Mouse (Mus musculus): ENCODE measurements around the gene Gsdma2.
"Not testable (repeated sequence)": the region's sequence is repeated elsewhere in the genome, so short reads cannot be mapped to it uniquely, and the experiment has no call there.

The Gsdma2 gene

DNA sequence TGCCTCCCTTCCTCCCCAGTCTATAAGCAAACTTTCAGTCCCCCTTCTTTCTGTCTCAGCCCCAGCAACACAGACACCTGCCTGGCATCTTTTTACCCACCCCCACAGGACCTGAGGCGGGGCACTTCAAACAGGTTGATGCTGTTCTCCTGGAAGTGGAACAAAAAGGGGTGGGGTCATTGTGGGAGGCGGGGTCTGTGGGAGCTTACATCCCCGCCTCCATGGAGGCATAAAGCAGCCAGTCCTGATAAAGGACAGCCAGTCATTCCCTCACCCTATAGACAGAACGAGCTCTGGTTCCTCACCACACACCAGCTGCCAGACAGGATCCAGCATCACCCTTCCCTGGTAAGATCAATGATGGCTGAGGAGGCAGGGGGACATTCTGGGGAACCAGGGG, 17.5 kb downstream of the Gsdma2 start, which contains the start of gene Gsdma:
TSS of gene Gsdma (plus strand) at position 261 of the 400 bp plus-strand sequence.
- in situ Hi-C loops (cut with MseI, MboI): loop anchor here in 1 of 2 experiments (5.0 kb wide), 1 partner anchor 57 kb away; no protein-coding TSS in a partner anchor

DNA sequence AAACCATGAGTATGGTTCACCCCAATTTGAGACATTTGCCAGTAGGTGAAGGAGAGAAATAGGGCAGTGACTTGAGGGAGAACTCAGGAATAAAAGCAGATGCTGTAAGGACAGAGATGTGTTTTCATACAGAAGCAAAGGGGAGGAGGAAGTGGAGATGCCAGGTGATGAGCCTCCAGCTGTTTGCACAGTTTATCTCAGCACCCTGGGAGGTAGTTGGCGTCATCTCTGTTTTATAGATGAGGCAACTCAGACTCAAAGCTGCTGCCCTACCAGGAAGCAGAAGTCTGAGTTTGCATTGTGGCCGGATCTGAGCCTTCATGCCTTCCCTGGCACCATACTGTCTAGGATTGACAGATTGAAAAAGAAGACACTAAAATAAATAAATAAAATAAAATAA, 22.4 kb downstream of the Gsdma2 start:
- in situ Hi-C loops (cut with MseI, MboI): no loop called here

GRCm38 (mm10) chr11:98671284-98671815, 24.8 kb downstream of the Gsdma2 start:
- in situ Hi-C loops (cut with MseI, MboI): no loop called here

DNA sequence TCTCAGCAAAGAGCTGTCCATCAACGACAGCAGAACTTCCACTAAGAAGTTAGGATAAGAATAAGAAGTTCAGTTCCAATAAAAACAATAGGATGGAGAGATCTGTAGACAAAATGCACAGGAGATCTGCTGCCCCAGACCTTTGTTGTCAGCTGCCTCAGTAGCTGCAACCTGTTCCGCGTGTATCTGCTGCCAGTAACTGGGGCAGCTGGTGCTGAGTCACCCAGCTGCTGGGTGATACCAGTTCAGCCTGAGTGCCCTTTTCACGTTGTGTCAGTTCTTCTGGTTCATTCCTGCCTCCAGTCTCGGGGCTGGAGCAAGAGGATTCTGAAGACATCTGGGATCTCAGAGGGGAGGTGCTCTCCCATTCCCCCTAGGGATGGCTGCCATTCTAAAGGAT, 25.3 kb downstream of the Gsdma2 start:
- in situ Hi-C loops (cut with MseI, MboI): no loop called here

DNA sequence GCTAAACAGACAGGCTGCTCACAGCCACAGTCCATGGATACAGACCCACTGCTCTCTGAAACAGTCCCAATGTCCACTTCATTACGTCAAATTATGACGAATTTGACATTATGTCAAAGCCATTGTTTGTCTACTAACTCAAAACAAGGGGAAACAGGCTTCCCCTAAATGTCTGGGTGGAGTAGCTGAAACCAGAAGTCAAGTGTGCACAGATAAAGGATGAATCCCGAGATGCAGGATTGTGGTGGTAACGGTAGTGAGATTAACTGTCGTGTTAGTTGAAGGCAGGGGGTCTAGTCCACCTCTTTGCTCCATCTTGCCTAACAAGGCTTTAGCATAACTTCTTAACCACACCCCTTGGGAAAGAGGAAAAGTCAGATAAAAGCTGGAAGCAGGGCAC, 25.9 kb downstream of the Gsdma2 start:
- in situ Hi-C loops (cut with MseI, MboI): no loop called here

- in situ Hi-C loops (cut with MseI, MboI): not testable (repeated sequence)
Observed at GRCm38 (mm10) chr11:98673136-98673535, 26.6 kb downstream of the Gsdma2 start.

DNA sequence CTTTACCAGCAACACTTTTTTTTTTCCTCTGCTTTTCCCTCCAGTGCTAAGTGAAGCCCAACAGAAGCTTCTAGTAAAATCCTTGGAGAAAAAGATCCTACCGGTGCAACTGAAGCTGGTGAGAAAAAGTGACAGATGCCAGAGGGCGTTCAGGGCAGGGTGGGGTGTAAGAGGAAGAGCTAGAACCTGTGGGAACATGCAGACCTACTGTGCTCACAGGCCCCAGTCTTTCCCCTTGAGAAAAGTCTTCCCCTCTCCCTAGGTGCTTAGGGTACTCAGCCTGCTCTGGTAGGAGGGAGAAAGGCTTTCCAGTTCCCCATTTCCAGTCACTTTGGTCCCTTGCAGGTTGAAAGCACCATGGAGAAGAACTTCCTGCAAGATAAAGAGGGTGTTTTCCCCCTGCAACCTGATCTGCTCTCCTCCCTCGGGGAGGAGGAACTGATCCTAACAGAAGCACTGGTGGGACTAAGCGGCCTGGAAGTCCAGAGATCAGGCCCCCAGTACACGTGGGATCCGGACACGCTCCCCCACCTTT, 29.3 kb downstream of the Gsdma2 start:
- in situ Hi-C loops (cut with MseI, MboI): no loop called here

DNA sequence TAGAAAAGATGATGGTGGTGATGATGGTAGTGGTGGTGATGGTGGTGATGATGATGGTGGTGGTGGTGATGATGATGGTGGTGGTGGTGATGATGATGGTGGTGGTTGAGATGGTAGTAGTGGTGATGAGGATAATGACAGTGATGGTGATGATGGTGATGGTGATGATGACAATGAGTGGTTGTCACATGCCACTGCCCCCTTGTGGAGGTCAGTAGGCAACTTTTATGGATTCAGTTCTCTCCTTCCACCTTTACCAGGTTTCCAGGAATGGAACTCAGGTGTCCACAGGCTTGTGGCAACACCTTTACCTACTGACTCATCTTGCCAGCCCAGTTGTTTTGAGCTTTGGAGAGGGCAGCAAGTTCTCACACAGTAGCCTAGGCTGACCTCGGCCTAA, 33.5 kb downstream of the Gsdma2 start:
- in situ Hi-C loops (cut with MseI, MboI): no loop called here

DNA sequence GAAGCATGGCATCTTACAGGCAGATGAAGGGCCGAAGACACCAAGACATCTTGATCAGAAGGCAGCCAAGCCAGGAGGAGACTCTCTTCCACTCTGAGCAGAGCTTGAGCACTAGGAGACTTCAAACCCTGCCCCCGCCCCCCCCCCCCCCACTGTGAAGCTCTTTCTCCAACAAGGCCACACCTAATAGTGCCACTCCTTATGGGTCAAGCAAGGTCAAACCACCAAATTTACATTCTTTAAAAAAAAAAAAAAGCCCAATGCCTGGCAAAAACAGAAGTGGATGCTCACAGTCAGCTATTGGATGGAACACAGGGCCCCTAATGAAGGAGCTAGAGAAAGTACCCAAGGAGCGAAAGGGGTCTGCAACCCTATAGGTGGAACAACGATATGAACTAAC, 34.0 kb downstream of the Gsdma2 start:
- in situ Hi-C loops (cut with MseI, MboI): not testable (repeated sequence)

- in situ Hi-C loops (cut with MseI, MboI): no loop called here
Observed at GRCm38 (mm10) chr11:98681186-98681585, 34.6 kb downstream of the Gsdma2 start.

GRCm38 (mm10) chr11:98681786-98682745, 35.5 kb downstream of the Gsdma2 start, which contains the start of gene Psmd3:
Psmd3 (plus strand) TSS chr11:98682554.
- in situ Hi-C loops (cut with MseI, MboI): no loop called here

DNA sequence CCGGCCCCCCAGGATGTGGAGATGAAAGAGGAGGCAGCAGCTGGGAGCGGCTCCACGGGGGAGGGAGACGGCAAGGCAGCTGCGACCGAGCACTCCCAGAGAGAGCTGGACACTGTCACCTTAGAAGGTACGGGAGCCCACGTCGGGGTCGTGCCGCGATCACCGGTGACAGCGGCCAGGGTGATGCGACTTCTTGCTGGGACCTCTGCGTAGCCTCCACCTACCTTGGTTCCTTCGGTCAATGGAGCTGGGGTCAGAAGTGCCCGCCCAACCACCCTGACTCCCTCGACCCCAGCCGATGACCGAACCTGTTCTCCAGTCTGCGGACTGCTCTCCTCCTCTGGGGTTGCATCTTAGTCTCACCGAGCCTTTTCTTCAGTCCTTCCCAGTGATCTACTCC, 36.3 kb downstream of the Gsdma2 start:
- in situ Hi-C loops (cut with MseI, MboI): no loop called here

DNA sequence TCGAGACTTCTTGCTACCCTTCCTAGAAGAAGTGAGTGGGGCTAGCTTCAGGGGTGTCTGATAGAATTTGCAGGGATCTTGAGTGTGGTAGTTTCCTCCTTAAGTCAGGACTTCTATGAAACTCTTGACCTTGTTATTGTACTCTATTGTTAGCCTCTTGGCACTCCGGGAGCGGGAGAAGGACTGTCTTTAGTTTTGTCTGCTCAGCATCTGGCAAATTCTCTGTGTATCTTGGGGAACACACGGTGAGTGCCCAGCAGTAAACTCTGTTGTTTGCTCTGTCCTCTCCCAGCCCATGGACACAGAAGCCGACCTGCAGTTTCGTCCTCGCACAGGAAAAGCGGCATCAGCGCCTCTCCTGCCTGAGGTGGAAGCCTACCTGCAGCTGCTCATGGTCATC, 39.1 kb downstream of the Gsdma2 start:
- in situ Hi-C loops (cut with MseI, MboI): no loop called here

DNA sequence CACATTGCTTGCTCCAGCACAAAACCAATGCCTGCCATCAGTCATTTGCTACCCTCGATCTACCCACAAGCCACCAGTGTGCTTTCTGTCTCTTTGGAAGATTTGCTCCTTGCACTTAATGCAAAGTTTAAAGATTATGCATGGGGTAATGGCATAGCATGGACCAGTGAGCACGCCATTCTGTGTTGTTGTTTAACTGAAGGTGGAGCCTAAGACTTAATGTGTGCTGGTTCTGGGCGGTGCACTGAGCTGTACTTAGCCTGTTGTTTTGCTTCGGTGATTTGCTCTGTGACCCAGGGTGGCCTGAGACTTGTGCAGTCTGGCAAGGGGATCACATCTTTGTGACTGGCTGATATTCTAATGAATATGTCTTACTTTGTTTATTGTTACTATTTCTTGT, 40.4 kb downstream of the Gsdma2 start:
- in situ Hi-C loops (cut with MseI, MboI): no loop called here

- in situ Hi-C loops (cut with MseI, MboI): no loop called here
Observed at GRCm38 (mm10) chr11:98688009-98688408, 41.5 kb downstream of the Gsdma2 start.

GRCm38 (mm10) chr11:98693201-98693600, 46.6 kb downstream of the Gsdma2 start:
- in situ Hi-C loops (cut with MseI, MboI): no loop called here

GRCm38 (mm10) chr11:98693746-98694145, 47.2 kb downstream of the Gsdma2 start:
- in situ Hi-C loops (cut with MseI, MboI): no loop called here

- in situ Hi-C loops (cut with MseI, MboI): no loop called here
Observed at GRCm38 (mm10) chr11:98694301-98694700, 47.7 kb downstream of the Gsdma2 start.

- in situ Hi-C loops (cut with MseI, MboI): no loop called here
Observed at GRCm38 (mm10) chr11:98695408-98695807, 48.8 kb downstream of the Gsdma2 start.

DNA sequence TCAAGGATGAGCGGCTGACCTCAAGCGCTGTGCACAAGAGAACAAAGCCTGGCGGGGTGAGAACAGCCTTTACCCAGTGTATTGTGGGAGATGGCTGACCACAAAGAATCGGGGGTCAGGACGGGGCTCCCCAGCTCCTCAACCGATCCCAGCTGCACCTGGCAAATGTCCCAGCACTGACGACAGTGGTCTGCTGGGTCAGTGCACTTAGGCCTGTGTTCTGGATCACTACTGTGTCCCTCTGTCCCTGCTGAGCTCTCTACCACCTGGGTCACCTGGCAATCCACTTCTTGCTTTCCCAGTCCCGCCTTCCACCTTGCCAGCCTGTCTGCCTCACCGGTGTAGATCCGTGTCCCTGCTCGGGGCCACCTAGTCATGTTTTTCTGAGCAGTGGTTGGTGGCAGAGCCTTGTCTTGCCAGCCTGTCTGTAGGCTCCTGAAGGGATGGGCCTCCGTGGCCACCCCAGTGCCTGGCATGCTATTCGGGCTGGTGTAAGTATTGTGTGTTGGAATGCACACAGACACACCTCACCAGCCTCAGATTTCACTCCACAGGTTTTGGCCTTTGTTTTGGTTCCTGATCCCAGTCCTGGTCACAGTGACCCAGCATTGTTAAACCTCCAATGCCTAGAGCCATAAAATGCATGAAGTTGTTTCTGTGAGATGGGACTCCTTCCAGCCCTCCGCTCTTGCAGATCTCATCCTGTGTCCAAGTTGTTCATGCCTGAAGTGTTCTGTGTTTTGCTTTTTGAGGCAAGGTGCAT, 50.1 kb downstream of the Gsdma2 start:
- in situ Hi-C loops (cut with MseI, MboI): no loop called here

DNA sequence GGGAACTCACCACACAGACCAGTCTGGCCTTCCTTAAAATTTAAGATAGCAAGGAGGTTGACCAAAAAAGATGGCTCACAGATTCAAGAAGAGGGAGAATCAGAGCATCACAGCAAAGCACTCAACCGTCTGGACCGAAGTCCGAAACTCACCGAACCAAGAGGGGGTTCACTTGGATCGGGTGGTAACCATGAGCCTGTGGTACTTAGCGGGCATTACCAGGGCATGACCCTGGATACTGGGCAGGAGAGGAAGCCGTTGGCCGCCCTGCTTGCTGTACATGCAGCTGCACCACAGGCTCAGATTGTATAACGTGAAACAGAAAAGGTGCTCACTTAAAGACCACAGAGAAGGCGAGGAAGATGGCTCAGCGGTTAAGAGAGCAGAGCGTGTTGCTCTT, 50.7 kb downstream of the Gsdma2 start:
- in situ Hi-C loops (cut with MseI, MboI): no loop called here

Measured in mouse trophoblast stem cell (cell line).